Mouse (Mus musculus) bone marrow macrophage, adult 2 months (primary cell): Measurements from ENCODE around the gene Gng2.

ENCODE experiments used
- CTCF ChIP-seq: IDR thresholded peaks from 2 replicates; pipeline ENCODE4 v1.5.1; 2012; ENCODE audit warnings: low read depth, mild to moderate bottlenecking, low read length, moderate library complexity
- POLR2A ChIP-seq: IDR thresholded peaks from 2 replicates; pipeline ENCODE4 v1.6.1; 2012; ENCODE audit warnings: mild to moderate bottlenecking, low read depth, low read length, borderline replicate concordance

DNA sequence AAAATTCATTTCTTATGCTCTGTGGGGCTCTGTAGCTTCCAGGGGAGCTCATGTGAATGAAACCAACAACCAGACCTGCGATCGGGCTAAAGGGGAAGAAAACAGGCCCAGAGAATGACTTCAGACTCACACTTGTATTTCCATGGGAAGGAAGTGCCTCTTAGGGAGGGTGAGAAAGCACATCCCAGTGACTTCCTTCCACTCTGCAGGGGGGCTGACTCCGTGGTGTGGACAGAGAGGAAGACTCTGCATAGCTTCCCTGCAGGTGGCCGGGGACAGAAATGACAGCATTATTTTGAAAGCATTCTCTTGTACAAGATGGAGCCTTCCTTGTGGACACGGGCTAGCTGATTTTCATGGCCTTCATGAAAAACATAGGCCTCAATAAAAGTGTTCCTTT lies 73.4 kb downstream of the Gng2 start:
- no peak for TF ChIP-seq CTCF
- no peak for TF ChIP-seq POLR2A
